Comparison of ENCODE assay signal across 19 mouse cellular contexts in the genomic region with DNA sequence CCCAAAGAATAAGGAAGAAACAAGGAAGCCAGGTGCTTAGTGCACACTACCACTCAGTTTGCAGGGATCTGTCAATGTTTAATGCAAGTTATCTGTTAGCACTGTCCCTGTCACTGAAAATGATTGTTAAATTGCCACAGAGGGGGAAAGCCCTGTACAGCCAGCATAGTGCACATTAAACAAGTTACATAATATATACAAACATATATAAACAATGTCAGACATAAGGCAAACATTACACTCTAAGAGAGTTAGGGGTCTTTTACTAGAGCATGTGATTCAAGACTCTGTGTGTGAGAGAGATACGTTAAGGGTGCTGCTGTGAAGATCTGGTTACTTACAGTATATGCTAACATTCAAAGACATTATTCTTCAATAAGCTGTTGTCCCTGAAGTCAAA.
"Had no signal": no experiment of that assay in that cellular context is flagged by ENCODE, and none has a peak within 500 bp of the region (broad histone marks: within the 10 kb centered on the region; RNA-seq: fewer than 3 reads in every experiment).

No protein-coding gene starts in this region.

- H3K9ac ChIP-seq: liver, embryonic 13.5 days; midbrain, embryonic 12.5 days; midbrain, embryonic 15.5 days; neural tube, embryonic 12.5 days; neural tube, embryonic 15.5 days had no signal

- H3K27me3 ChIP-seq: liver, embryonic 13.5 days; midbrain, embryonic 12.5 days; midbrain, embryonic 15.5 days; neural tube, embryonic 12.5 days; neural tube, embryonic 15.5 days had no signal

- H3K4me1 ChIP-seq: liver, embryonic 13.5 days; midbrain, embryonic 12.5 days; midbrain, embryonic 15.5 days; neural tube, embryonic 15.5 days had no signal

- H3K27ac ChIP-seq: hindbrain, postnatal 0 days; liver, embryonic 13.5 days; macrophage; midbrain, embryonic 12.5 days; midbrain, embryonic 15.5 days; neural tube, embryonic 12.5 days; neural tube, embryonic 15.5 days had no signal

- H3K4me3 ChIP-seq: liver, embryonic 13.5 days; midbrain, embryonic 12.5 days; midbrain, embryonic 15.5 days; neural tube, embryonic 12.5 days; neural tube, embryonic 15.5 days had no signal

- DNase-seq: kidney, adult 9 months; kidney, postnatal 14 days; kidney, postnatal 4 days; left cerebral cortex, postnatal 4 days; liver, embryonic 13.5 days; lung, postnatal 14 days; right cerebral cortex, adult 18-20 months; right cerebral cortex, postnatal 14 days; right cerebral cortex, postnatal 4 days; thymus, adult 2 months; thymus, postnatal 14 days; thymus, postnatal 4 days had no signal

- H3K4me2 ChIP-seq: liver, embryonic 13.5 days; midbrain, embryonic 12.5 days; midbrain, embryonic 15.5 days; neural tube, embryonic 12.5 days; neural tube, embryonic 15.5 days had no signal

- ATAC-seq: hindbrain, postnatal 0 days; inflammation-experienced regulatory T-cells, adult 6 months; midbrain, embryonic 15.5 days had no signal

- H3K36me3 ChIP-seq: liver, embryonic 13.5 days; midbrain, embryonic 12.5 days; midbrain, embryonic 15.5 days; neural tube, embryonic 12.5 days; neural tube, embryonic 15.5 days had no signal

- H3K9me3 ChIP-seq: liver, embryonic 13.5 days; midbrain, embryonic 12.5 days; midbrain, embryonic 15.5 days; neural tube, embryonic 12.5 days; neural tube, embryonic 15.5 days had no signal
